Mouse (Mus musculus) lung, postnatal 14 days (tissue): ENCODE measurements around the gene Col4a3.

Source experiments
- DNase-seq: peaks from one replicate; pipeline ENCODE4 v3.0.0; 2021

Col4a3 gene

DNA sequence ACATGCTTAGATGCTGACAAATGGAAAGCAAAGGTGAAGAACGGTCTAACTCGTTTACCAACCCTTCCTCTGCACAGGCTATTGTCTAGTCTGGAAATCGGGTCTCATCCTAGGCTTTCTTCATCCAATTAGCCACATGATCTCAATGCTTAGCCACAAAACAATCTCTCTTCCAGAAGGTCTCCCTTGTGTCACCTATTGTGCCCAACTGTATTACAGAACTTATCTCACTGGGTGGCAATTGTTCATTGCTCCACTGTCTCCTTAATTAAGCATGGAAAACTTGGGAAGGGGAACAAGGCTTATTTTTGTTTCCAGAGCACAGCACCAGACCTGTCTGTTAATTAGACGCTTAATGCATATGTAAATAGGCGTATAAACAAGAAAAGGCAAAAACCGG is 101.2 kb downstream of the Col4a3 start:
- DNase-seq, result no peak

DNA sequence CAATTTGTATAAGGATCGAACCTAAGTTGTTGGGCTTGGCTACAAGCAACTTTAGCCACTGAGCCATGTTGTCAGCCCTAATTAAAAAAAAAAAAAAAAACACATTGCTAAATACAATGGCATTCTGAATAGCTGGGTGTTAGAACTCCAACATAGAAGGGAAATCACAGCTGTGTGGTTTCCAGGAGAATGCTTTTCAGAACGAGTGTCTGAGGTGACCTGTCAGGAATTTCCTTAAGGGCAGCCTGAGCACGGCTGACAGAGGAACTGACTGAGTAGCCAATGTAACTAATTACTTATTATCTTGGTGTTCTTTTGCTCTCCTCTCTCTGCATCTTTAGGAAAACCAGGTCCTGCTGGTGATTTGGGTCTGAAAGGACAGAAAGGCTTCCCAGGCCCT is 109.2 kb downstream of the Col4a3 start:
- no peak for DNase-seq

DNA sequence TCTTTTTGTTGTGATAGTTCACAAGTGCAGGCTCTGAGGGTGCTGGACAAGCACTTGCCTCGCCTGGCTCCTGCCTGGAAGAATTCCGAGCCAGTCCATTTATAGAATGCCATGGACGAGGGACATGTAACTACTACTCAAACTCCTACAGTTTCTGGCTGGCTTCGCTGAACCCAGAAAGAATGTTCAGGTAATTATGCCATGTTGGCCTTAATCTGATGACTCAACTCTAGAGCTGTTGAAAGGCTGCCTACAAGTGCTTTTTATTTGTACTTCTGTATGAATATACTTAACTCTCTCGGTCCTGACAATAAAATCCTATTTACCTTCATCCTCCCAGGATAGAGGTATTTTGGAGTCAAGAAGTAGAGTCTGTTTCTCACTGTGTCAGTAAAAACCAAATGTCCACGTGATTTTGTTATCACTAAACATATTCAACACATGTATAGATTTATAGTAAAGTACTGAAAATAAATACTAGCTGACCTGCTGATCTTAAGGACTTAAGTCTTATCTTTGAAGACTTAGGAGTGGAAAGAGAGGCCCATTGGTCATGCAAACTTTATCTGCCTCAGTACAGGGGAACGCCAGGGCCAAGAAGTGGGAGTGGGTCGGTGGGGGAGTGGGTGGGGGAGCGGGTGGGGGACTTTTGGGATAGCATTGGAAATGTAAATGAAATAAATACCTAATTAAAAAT is 131.2 kb downstream of the Col4a3 start:
- DNase-seq, result peak; percentile 32

DNA sequence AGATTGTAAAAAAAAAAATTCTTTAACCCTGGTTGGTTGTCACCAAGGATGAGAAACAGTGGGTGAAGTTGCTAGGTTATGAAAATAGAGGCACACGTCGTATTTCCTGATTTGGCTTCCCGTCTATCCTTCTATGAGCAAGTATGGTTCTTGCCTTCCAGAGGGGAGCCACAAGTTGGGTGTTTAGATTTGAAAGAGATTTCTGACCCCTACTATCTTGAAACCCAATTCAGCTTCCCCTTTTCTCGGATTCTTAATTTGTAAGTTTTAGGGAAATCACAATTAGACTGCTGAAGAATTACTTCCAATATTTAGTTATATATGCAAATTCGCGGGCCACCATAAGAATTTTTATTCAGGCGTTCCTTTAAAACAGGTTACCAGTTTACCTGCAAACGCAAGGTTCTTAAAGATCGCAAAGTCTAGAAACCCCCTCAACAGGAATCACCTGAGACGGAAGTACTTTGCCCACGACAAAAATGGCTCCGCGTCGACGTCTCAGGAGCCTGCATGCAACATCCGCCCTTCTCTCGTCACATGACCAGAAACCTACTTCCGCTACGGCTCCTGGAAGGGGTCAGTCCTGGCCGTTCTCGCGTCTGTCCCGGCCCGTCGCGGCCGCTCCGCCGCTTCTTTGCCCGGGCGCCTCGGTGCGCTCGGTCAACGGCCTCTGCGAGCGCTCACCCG is 137.8 kb downstream of the Col4a3 start, which contains the start of gene Mff:
TSS of gene Mff (plus strand) at position 552 of the 687 bp plus-strand sequence.
- peak; percentile 94 for DNase-seq

DNA sequence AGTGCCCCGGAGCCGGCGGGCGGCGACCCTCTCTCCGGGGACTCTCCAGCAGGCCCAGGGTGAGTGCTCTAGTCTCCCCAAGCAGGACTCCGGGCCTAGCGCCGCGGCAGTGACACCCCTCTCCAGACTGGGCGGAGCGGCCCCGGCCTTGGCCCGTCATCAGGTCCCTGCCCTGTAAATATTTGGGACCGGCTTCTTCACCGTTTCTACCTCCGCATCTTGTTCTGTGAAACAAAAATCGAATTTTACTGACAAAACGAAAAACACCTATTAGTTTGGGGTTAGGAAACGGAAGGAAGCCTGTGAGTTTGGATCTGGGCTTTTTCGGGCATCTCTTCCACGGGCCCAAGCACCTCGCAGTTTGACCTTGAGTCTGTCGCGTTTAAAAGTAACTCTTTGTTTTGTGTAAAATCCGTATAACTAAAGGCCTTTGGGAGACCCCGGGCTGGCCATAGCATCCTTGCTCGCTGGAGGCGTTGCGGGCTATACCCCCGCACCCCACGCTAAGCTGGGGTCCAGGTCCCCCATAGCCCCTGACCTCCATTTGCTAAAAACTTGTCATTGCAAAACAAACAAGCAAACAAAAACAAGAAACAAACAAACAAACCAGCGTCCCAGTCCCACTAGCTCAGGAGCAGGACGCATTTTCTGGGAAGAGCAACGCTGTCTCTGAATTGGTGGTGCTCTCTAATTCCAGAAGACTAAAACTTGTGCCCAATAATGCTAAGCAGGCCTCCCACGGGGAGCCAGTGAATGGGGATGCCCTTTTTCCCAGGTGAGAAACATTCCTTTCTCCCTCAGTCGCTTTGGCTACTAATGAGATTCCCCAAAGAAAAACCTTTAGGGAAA is 138.5 kb downstream of the Col4a3 start:
- DNase-seq, result no peak

DNA sequence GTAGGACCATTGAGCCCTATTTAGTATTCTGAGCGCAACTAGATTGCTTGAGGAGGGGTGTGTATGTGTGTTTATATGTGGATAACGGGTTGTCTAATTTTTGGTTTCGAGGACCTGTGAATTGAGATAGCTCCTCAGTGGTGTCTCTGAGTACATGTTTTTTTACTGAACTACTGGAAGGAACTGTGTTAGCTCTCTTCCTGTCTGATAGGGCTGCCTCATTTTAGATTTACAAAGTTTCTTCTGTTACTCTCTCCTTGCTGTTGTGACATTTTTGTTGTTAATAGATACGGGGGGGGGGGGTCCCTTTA is 139.1 kb downstream of the Col4a3 start:
- DNase-seq, result no peak

DNA sequence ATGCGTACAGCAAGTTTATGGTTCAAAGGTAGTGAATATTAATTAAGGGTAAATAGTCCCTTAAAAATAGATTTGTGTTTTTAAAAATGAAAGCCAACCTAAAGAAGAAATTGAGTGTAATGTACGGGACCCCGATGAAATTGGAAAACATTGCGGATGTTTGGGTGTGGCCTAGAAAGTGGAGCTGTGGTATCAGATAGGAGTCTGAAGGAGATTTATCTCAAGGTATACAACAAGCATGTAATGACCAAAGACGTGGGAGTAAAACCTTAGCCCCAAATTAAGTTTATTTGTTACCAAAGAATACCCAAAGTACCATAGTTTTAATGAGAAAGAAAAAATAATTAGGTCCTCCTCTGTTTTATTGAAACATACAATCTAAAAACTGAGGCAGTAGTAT is 139.8 kb downstream of the Col4a3 start:
- DNase-seq, result no peak

DNA sequence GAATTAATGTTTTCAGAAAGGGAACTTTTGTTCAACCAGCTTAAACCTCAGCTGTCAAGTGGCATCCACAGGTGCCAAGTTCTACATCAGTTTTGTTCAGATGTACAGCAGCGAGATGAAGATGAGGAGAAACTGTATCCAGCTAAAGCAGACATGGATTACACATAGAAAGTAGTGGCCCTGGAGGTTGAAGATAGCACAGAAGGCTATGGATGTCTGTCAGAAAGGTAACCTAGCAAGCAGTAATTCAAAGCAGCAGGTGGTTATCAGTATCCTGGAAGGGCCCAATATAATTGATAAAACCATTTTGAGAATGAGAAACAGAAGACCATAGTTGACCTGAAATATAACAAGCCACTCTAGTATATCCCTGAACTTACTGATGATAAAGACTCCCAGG is 146.6 kb downstream of the Col4a3 start:
- no peak for DNase-seq

DNA sequence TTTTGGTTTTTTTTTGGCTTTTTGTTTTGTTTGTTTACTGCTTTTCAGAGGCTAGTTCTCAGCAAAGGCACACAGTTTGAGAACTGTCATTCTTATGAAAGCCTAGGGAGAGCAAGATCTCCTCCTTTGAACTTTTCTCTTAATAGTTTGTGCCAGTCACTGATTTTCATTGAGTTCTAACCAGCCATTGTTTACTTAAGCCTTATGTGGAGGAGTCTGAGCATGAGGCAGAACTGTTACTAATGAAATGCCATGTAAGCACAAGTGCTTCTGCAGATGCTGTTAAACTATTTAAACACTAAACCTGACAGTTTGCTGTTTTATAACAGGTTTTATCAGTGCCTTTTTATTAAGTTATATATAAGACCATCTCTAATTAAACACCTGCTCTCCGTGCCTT is 151.3 kb downstream of the Col4a3 start:
- no peak for DNase-seq

DNA sequence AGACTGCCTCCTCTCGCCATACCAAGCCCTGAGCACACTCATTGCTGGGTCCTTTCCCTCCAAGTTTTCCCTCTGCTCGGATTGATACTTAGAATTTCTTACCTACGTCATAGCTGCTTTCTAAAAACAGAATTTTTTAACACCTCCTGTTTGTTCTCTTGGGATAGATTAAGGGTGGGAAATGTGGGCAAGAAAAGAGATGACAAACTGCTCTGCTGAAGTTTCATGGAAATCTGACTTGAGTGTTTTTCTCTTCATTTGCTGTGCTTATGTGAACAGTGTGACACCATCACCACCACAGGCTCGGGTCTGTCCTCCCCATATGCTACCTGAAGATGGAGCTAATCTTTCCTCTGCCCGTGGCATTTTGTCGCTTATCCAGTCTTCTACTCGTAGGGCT is 154.8 kb downstream of the Col4a3 start:
- no peak for DNase-seq

DNA sequence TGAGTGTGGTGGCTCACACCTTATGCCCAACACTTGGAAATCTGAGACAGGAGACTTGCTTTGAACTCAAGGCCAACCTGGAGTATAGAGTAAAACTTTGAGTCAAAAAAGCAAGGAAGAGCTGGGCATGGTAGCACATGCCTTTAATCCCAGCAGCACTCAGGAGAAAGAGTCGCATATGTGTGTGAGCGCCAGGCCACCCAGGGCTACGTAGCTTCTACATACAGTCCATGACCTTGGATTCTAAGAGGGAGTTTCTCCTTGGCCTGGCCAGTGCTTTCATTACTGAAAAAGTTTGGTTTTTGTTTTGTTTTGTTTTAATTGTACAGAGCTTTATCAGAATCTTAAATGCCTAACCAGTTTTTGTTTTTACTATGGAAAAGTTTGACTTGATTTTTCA is 157.2 kb downstream of the Col4a3 start:
- no peak for DNase-seq

DNA sequence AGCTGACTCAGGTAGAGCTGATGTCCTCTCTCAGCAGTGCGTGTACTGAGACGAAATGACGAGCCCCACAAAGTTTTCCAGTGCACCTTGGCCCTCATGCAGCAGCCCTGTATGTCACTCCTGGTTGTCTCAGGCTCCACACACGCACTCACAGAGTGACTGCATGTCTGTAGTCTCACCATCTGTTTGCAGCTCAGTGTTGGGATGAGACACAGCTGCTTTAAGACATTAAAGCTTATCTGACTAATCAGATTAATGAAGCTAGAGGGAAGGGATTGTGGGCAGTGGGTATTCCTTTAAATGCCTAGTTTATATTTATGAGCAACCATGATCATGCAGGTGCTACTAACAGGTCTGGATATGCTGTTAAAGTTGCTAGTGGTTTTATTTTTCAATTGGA is 159.7 kb downstream of the Col4a3 start:
- DNase-seq, result no peak

DNA sequence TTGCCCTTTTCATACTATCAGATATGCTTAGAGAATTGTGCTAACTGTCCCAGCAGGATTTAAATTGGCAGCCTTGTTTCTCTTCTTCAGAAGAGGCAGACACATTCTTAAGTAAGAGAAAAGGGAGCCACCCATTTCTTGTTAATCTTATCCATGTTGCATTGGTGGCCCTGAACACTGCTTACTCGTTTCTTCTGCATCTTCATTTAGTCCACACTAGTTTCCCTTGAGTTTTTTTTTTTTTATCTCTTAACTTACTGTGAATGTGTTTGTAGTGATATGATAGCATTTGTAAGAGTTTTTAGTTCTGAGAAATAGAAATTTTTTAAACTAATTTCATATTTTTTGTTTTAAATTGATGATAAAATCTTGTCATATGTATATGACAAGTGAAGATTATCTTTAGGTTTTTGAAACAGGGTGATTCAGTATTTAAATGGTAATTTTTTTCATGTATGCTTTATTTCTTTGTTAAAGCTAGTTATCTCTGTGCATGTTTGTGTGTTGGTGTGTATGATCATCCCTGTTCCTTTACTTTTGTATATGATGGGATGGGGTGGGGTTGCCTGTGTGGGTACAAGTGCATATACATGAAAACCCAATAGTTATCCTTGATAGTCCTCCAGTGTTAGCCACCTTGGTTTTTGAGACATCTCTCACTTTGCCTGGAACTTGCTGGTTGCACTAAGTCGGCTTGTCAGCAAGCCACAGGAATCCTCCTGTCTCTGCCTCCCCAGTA is 161.2 kb downstream of the Col4a3 start:
- no peak for DNase-seq

DNA sequence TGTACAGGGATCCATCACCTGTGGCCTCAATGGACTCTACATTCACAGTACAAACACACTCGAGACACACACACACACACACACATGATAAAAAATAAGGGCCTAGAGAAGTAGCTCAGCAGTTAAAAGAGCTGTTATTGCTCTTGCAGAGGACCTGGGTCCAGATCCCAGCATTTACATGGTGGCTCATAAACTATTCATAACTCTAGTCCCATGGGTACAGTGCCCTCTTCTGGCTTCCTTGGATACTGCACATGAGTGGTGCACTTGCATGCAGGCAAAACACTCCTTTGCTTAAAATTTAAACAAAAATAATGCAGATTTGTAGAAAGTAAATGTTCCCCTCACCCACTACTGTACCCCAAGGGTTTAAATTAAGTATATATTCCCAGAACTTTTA is 172.8 kb downstream of the Col4a3 start:
- no peak for DNase-seq

DNA sequence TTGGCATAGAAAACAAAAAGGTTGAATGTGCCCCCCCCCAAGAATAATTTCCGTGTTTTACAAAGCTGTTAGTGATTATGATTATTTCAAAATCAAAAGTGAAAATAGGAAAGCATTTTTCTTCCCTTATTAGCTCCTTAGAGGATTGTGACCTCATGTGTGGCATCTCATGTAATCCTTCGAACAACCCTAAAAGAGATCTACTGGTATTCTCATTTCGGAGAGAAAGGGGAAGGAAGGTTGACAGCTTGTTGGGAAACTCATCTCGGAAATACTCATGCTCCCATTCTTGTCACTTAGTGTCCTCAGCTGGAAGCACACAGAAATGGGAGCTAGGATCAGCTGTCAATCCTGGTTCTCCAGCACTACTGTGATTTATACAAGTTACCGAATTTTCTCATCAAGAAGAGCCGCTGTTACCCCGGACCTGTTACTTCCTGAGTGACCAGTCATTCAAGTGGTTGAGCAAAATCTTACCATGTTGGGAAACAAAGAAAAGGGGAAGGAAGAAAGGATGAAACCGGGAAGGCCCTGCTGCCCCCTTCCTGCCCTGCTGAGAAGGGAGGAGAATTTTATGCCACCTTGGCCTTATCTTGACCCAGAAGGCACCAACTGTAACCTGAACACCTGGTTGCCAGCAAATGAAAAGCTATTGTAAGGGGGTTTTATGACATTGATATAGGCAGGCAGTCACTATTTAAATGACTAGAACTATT is 174.9 kb downstream of the Col4a3 start:
- DNase-seq, result no peak

DNA sequence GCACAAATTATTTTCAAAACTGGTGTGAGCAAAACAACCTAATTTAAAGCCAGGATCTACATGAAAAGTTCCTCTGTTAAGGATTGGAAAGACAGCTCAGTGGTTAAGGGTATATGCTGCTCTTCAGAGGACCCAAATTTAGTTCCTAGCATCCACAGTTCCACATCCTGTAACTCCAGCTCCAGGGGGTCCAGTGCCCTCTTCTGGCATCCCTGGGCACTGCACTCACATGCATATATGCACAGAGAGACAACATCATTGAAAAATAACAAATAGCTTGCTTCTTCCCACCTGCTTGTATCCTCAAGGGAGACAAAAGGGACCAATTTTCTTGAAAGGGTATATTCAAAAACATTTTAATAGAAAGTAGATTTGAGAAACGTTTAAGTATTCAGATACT is 175.6 kb downstream of the Col4a3 start:
- no peak for DNase-seq

DNA sequence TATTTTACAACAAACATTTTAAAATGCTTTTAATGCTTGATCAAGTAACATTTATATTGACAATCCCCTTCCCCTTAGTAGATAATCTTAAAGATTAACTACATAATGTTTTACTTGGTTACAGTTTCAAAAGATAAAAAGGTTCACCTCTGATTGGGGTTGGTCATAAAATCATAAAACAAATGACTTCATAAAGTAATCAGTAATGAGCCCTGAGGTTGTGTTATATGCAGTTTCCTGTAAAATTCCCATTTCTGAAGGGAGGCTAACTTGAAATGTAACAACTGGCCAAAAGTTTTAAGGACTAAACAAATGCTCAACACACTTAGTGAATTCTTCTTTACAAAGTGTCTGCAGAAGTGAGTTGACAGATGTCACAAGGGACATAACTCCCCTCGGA is 179.5 kb downstream of the Col4a3 start:
- no peak for DNase-seq

DNA sequence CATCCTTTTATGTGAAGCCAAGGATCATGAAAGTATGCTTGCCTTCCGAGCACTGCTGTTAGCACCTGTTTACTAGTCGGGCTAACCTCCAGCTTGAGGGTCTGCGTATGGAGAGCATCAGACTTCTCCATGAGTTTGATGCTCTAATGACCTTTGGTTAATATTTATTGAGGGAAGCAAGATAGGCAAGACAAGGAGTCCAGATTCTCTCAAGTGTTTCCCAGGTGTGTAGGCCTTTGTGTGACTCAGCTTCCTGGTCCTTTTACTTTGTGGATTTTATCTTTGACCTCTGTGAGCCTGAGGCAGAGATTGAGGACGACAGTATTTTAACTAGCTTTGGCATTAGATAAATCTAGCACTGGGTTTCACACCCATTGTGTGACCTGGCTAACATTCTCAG is 179.9 kb downstream of the Col4a3 start:
- DNase-seq, result no peak

DNA sequence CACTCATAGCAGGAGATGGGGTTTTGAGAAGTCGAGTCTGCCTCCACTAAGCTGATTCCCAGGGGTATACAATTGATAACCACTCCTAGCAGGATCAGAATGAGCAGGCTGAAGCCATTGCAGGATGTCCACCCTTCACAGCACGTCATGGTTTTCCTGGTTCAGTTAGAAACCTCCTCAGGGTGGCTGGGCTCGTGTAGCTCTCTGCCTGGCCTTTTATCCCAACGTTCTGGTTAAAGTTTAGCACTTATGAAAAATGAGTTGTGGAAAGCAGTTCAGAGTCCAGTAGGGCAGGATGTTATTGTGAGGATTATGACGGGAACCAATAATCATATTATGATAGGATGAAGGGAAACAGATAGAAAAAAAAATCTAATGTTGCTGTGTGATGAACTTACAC is 181.5 kb downstream of the Col4a3 start, which contains the start of gene Tm4sf20:
TSS of gene Tm4sf20 (minus strand) at position 193 of the 400 bp plus-strand sequence.
- DNase-seq, result no peak

DNA sequence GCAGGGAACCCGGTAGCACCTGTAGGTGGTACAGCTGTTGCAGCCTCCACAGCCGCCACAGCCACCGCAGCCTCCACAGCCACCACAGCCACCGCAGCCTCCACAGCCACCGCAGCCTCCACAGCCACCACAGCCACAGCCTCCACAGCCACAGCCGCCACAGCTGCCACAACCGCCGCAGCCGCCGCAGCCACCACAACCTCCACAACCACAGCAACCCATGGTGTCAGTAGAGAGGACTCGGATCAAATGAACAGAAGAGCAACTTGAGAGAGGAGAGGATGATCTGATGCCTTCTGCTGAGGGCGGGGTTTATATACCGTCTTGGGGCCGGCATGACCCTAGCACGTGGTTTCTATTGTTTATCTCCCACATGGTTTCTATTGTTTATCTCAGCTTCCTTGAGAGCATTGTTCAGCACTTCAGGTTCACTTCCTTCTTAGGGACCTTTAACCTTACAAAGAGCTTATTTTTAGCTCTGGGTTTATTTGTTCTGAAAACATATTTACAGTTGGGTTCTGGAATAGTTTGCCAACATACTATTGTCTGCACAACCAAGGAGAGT is 184.4 kb downstream of the Col4a3 start, which contains the start of gene Gm47791:
TSS of gene Gm47791 (minus strand) at position 222 of the 565 bp plus-strand sequence.
- DNase-seq, result no peak
